Mouse (Mus musculus): ENCODE measurements around the gene Aff3.

Gene Aff3

DNA sequence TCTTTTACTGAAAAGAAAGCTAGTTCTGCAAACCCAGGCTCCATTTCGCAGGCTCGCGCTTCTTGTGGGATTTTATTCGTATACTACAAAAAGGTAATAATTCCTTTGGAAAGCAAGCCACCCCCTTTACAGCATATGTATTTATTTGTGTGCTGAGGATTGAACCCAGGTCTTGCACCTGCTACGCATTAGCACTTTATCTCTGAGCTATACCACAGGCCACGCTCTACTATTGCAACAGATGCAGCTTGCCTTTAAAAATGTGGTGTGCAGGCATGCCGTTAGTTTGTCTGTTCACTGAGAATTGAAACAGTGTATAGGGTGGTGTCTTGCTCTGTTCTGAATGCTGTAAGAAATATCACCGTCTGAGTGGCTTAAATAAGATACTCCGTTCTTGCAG is 426.9 kb downstream of the Aff3 start:
- no peak for DNase-seq (ENCODE audit: low spot score in 2 of 2)

DNA sequence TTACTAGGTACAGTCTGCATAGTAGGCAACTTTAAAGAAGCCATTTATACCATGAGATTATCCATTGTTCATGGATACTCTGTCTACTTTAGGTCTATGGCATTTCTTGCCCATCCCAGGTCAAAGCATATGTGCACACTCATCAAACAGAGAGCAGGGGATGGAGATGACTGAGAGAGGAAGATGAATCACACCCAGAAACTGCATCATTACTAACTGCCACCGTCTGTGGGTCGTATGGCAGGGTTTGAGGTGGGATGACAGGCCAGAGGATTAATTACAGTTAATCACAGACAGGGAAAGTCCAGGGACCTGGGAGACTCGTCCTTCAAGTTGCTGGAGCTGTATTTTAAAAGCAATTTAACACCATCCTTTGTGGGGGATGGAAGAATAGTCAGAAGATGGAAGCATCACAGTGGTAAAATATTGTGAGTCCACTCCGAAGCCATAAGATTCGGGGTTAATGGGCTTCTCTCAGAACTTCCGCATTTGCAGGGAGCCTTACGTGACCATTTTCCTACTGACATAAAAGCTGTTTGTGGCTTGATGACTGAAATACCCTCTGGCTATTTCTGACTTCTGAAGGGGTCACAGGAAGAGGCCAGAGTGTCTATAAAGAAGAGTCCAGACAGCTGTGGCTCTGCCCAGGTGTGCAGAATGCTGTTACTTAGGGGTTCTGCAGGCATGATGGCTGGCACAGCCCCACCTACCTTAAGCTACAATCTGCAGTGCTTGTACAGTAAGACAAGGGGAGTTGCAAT is 427.5 kb downstream of the Aff3 start:
- no peak for DNase-seq (ENCODE audit: low spot score in 2 of 2)

GRCm38 (mm10) chr1:38233121-38233520 is 431.6 kb downstream of the Aff3 start:
- no peak for DNase-seq (ENCODE audit: low spot score in 2 of 2)

DNA sequence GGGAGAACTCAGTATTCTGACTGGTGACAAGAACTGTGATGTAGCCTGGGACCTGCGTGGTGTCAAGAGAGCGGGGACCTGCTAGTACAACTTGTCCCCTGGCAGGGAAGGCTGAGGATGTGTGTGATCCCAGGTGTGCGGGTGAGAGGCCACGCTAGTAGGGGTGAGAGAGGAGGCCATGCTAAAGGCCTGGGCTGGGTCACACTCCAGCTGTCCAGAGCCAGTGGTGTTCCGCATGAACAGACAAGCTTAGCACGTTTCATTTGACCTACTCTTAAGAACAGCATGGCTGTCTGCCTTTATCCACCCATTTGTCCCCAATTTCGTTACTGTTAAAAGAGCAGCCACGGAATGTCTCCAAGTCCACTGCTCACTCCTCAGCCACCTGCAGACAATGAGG is 434.7 kb downstream of the Aff3 start:
- no peak for DNase-seq (ENCODE audit: low spot score in 2 of 2)

GRCm38 (mm10) chr1:38228806-38229205 is 435.9 kb downstream of the Aff3 start:
- DNase-seq (ENCODE audit: low spot score in 2 of 2) = no peak

- no peak for DNase-seq (ENCODE audit: low spot score in 2 of 2)
Measured at GRCm38 (mm10) chr1:38225166-38225565, 439.6 kb downstream of the Aff3 start.

DNA sequence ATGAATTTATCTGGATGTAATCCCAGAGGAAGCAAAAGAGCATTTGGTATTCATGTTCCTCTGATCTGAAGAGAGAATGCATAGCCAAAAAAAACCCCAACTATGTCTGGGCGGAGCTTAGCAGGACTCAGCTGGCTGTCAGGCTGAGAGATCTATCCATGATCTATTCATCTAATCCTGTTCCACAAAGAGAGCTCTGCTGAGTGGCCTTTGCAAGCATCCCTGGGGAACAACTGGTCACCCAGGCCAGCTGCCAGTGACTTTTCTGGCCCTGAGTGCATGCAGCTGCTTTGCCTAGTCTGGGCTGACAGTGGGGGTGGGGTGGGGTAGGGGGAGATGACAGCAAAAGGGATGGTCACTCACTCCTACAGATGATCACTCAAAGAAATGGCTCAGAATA is 442.6 kb downstream of the Aff3 start:
- DNase-seq (ENCODE audit: low spot score in 2 of 2) = peak; percentile 25 to 32

DNA sequence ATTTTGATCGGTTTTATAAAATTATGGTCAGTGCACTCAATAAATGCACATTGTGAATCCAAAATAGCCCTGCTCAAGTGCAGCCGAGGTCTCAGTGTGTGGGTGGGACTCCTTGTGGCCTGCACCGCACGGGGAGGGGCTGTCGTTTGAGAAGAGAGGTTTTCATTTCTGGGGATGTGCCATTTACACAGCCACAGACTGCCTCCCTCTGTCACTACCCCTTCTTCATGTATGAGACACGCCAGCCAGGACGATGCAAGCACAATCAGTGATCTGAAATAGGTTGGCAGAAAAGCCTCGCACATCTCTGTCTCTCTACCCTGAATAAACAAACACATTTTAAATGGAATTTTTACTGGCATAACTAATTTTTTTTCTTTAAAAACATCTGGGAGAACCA is 443.3 kb downstream of the Aff3 start:
- no peak for DNase-seq (ENCODE audit: low spot score in 2 of 2)

DNA sequence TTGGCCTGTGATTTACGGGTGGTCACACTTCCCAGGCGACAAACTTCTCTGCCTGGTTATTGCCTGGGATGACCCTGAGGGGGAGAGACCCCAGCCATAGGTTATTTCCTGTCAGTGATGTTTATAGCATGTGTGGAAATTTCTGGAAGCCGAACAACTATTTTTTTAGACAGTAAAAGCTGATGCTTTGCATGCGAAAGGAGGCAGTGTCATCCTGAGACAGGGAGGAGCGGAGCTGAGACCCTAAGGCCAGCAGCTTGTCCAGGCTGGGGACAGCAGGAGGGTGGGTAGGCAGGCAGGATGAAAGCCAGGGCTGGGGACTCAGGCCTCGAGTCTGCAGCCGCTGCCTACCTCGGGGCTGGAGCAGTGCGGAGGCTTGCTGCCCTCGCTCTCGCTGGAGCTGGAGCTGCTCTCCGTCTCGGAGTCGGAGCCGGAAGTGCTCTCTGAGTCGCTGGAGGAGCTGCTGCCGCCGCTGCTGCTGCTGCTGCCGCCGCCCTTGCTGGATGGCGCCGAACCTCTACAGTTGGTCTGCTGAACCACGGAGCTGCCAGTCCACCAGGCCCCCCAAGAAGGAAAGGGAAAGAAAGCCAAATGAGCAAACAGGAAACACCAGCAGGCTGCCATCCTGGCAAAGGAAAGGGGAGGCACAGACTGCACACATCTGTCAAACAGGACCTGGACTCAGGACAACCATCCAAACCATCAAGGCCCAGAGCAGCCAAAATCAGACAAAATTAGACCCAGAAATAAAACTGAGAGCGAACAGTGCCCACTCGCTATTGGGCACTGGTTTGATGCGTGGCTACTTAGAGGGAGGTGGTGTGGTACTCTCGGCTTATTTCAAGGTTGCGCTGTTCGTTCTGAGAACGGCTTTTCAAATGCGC is 446.6 kb downstream of the Aff3 start:
- no peak for DNase-seq (ENCODE audit: low spot score in 2 of 2)

GRCm38 (mm10) chr1:38217098-38217497 is 447.7 kb downstream of the Aff3 start:
- DNase-seq (ENCODE audit: low spot score in 2 of 2) = no peak

- DNase-seq (ENCODE audit: low spot score in 2 of 2) = no peak
Measured at GRCm38 (mm10) chr1:38213377-38213776, 451.4 kb downstream of the Aff3 start.

DNA sequence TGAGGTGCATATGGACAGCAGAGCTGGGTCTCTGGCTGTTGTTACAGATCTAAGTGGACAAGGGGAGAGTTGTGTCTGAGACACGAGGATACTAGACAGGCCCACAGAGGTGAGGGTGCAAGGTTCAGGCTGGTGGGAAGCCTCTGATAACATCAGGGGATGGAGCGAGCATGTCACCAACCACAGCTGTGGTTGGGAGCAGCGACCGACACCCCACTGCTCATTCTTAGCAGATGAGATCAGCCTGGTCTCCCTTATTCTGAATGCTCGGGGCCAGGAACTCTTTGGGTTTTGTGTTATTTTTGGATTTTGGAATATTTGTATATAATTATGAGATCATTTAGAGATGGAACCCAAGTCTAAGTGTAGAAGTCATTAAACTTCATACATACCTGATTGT is 452.4 kb downstream of the Aff3 start:
- DNase-seq (ENCODE audit: low spot score in 2 of 2) = no peak

DNA sequence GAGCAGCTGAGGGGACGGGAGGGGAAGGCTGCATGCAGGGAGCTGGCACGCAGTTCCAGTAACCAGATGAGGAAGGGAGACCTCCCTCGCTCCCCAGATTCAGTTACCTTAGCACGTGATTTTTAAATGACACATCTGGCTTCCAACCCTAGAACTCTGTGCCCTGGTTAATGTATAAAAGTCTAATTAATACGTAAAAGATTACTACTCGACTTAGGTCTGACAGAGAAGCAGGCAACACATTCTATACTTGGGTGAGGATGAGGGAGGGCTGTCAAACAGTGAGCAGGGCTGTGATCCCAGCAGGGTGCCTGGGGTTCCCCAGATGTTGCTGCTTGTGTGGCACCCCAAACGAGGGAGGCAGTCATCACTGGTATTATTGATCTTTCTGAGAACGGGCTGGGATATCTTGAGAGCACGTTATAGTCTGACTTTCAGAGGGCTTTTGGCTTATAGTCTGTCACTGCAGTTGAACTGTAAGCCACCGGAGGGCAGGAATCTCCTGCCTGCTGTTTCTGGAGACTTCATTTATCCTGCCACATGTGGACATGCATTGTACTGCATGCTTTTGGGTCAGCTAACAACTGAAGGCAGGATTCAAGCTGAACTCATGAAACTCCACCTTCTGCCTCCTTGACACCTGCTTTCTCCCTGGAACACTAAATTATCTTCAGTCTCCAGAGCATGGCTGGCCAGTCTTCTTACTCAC is 462.1 kb downstream of the Aff3 start:
- DNase-seq (ENCODE audit: low spot score in 2 of 2) = no peak

DNA sequence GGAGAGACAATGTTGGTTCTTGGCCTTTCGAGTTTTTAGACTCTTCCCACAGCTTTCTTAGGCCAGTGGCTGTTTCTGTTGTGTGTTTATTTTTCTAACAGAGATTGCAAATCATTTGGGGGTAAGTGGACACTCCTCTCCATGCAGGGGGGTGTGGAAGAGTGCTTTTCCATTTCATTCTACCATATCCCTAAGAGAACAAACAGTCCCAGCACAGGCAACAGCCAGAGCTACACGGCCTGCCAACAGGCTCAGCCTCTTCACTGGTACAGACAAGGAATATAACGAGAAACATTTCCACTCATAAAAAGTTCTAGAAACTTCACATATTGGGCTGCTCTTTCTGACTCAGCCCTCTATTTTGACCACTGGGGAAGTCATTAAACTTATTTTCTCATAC is 463.0 kb downstream of the Aff3 start:
- DNase-seq (ENCODE audit: low spot score in 2 of 2) = peak in 1 of 2 experiments; percentile 10

DNA sequence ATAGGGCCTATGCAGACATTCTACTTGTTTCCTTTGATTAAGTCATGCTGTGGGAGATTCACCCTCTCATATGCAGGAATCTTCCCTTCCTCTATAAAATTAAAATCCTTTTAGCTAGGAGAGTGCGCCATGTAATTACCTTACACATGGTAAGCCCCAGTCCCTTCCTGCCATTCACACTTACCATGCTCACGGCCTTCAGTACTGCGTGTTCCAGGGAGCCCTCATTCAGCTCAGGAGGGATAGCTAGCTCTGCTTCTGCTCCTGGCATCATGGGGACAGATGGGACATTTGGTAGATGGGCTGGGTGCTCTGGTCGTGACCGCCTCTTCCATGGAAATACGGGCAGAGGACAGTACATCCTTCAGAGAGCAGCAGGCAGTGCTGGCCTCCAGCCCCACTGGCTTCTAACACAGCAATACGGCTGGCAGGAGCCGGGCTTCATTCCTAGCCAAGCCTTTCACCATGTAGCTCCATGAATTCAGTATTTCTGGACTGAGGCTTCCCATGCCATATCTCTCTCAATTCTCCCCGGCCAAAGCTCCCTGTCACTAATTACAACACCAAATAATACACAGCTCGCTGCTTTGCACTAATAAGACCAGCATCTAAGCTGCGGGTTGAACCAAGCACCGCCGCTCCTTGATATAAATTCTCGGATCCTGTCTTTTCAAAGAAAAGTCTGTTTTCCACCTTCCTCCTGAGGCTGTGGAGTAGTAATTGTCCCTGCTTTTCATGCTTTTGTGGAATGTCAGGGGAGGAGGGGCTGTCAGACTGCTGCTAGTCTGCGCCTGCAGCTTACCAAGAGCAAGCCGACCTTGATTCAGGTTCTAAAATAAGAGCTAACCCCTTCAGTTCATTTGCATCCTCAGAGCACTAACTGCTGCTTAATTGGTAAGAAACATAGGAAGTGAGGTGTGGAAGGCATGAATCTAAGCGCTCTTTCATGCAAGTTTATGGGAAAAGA is 464.8 kb downstream of the Aff3 start:
- DNase-seq (ENCODE audit: low spot score in 2 of 2) = peak; percentile 52 to 56

DNA sequence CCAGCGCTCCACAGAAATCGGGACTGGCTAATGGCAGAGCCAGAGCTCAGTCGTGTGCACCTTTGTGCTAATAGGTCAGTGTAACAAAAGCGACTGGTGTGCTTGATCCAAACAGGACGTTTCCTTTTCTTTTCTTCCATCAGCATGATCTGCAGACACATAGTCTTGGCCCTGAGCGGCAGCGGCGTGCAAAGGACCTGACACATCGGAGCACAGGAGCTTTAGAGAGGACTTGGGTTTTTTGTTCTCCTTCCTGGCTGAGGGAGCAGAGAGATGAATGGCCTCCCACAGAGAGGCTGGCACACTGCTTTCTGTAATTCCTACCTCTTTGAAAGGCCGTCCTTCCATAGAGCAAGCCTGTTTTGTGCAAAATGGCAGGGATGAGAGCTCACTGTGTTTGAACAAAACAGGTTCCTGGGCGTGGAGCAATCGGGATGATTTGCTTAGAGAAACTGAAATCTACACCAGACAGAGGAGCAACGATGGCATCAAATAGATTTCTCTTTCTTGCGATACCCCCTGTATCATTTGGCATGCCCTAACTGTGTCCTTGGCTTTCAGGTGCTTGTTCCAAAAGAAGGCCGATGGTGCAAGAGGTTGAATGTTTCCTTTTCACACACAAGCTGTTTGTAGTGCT is 466.2 kb downstream of the Aff3 start:
- DNase-seq (ENCODE audit: low spot score in 2 of 2) = no peak

DNA sequence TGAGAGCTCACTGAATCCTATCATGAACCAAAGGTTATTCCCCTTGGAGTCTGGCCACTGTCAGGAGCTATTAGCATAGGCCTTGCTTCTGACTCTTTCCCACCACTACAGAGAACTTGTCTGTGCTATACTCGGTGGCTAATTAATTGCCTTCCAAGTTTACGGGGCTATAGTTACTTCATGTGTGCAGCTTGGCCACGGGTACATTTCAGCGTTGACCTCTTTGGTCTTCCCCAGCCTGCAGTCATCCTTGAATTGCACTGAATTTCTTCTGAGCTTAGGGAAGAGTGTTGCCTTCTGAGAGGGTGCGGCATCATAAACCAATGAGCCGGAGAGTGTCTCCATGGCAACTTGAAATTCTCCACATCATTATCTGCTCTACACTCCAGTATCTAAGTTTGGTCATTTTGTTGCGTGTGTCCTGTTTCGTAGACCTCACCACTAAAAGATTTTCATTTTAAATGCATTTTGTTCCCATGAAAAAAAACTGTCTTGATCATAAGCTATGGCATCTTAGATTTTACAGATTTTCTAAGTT is 467.5 kb downstream of the Aff3 start:
- no peak for DNase-seq (ENCODE audit: low spot score in 2 of 2)

DNA sequence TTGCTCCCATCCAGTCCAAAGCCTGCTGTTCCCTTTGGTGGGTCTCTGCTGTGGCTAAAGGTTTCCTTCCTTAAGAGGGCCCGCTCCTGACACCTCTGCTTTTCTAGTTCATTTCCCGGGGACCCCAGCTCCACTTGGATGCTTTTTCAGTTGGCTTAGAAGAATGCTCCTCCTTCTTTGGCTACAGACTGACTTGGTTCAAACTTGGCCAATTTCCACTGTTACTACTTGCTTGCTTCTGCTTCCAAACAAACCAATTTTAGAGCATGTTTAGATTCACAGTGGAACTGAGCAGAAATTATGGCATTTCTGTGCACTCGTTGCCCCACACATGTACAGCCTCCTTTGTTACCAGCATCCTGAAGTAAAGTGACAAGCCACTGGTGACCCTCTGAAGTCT is 469.0 kb downstream of the Aff3 start:
- no peak for DNase-seq (ENCODE audit: low spot score in 2 of 2)

GRCm38 (mm10) chr1:38186227-38186545 is 478.6 kb downstream of the Aff3 start:
- DNase-seq (ENCODE audit: low spot score in 2 of 2) = no peak

GRCm38 (mm10) chr1:38185517-38186226 is 479.1 kb downstream of the Aff3 start:
- DNase-seq (ENCODE audit: low spot score in 2 of 2) = peak; percentile 49 to 73
